Mouse (Mus musculus): ENCODE data around the gene Sh3pxd2a. TPM values are rescaled to one million over a fixed set of nuclear protein-coding genes. Genes with fewer than 3 reads are reported as not detected.

The Sh3pxd2a gene
- polyA plus RNA-seq, 1 experiment from 2014 or later, result 2.3 TPM

- 0 out of 2 replicates have a peak, but pooled peaks have one; percentile 52 for ATAC-seq (replicated peaks)
- no peaks in the 10 kb centered on the region for H3K27me3 ChIP-seq (replicated peaks)
- no peak overlapping the region for H3K4me2 ChIP-seq
- H3K9ac ChIP-seq, result peak overlapping the region; percentile 26; the same call in 1 of the 2 replicates
- peaks cover 19% of the 10 kb centered on the region for H3K4me1 ChIP-seq
- peak overlapping the region; percentile 69; the same call in 1 of the 2 replicates for H3K27ac ChIP-seq
- H3K4me3 ChIP-seq, result no peak overlapping the region
- H3K36me3 ChIP-seq (replicated peaks), result no peaks in the 10 kb centered on the region
- WGBS, result 35% methylated on average over 9 of the region's 9 CpGs
- no peaks in the 10 kb centered on the region for H3K9me3 ChIP-seq
These were observed 21.9 kb upstream of the Sh3pxd2a start for GRCm38 (mm10) chr19:47485997-47486566.

- peaks cover 19% of the 10 kb centered on the region for H3K4me1 ChIP-seq
- no peaks in the 10 kb centered on the region for H3K9me3 ChIP-seq
- ATAC-seq (replicated peaks), result peak; percentile 84
- no peak overlapping the region for H3K9ac ChIP-seq
- H3K27ac ChIP-seq, result 0 out of 2 replicates have a peak overlapping the region, but pooled peaks have one; percentile 13
- no peaks in the 10 kb centered on the region for H3K36me3 ChIP-seq (replicated peaks)
- H3K27me3 ChIP-seq (replicated peaks), result no peaks in the 10 kb centered on the region
- 79% methylated on average over 3 of the region's 3 CpGs for WGBS
- H3K4me3 ChIP-seq, result no peak overlapping the region
- H3K4me2 ChIP-seq, result no peak overlapping the region
These were observed 19.9 kb upstream of the Sh3pxd2a start for GRCm38 (mm10) chr19:47484110-47484509.

GRCm38 (mm10) chr19:47483346-47483745 is 19.1 kb upstream of the Sh3pxd2a start:
- H3K9me3 ChIP-seq, result no peaks in the 10 kb centered on the region
- H3K27me3 ChIP-seq (replicated peaks), result no peaks in the 10 kb centered on the region
- whole genome bisulfite sequencing, result 81% methylated on average over 3 of the region's 3 CpGs
- no peak overlapping the region for H3K27ac ChIP-seq
- H3K4me1 ChIP-seq, result peaks cover 19% of the 10 kb centered on the region
- H3K36me3 ChIP-seq (replicated peaks), result no peaks in the 10 kb centered on the region
- H3K4me2 ChIP-seq, result no peak overlapping the region
- no peak overlapping the region for H3K4me3 ChIP-seq
- H3K9ac ChIP-seq, result no peak overlapping the region
- ATAC-seq (replicated peaks), result no peak

GRCm38 (mm10) chr19:47473453-47473852 is 9.3 kb upstream of the Sh3pxd2a start:
- H3K27me3 ChIP-seq (replicated peaks), result no peaks in the 10 kb centered on the region
- no peak overlapping the region for H3K4me3 ChIP-seq
- no peak overlapping the region for H3K27ac ChIP-seq
- ATAC-seq (replicated peaks), result no peak
- H3K9me3 ChIP-seq, result no peaks in the 10 kb centered on the region
- peaks cover 9% of the 10 kb centered on the region for H3K4me1 ChIP-seq
- no peak overlapping the region for H3K9ac ChIP-seq
- WGBS, result 56% methylated on average over 3 of the region's 3 CpGs
- H3K4me2 ChIP-seq, result 0 out of 2 replicates have a peak overlapping the region, but pooled peaks have one; percentile 25
- no peaks in the 10 kb centered on the region for H3K36me3 ChIP-seq (replicated peaks)

GRCm38 (mm10) chr19:47472881-47473400 is 8.7 kb upstream of the Sh3pxd2a start:
- Histone ChIP-seq H3K4me3 (no peak overlapping the region), H3K27me3 (replicated peaks) (no peaks in the 10 kb centered on the region), H3K27ac (no peak overlapping the region), H3K9me3 (no peaks in the 10 kb centered on the region), H3K9ac (no peak overlapping the region), H3K36me3 (replicated peaks) (no peaks in the 10 kb centered on the region), H3K4me1 (peaks cover 9% of the 10 kb centered on the region), H3K4me2 (peak overlapping the region; percentile 25; the same call in 1 of the 2 replicates)
- ATAC-seq (replicated peaks), result peak; percentile 56; the same call in 1 of the 2 replicates
- WGBS, result 25% methylated on average over 15 of the region's 15 CpGs

- Histone ChIP-seq H3K4me3 (no peak overlapping the region), H3K27ac (no peak overlapping the region), H3K9me3 (no peaks in the 10 kb centered on the region), H3K27me3 (replicated peaks) (no peaks in the 10 kb centered on the region), H3K9ac (no peak overlapping the region), H3K36me3 (replicated peaks) (no peaks in the 10 kb centered on the region), H3K4me1 (peaks cover 9% of the 10 kb centered on the region), H3K4me2 (no peak overlapping the region)
- 84% methylated on average over 4 of the region's 4 CpGs for WGBS
- ATAC-seq (replicated peaks), result no peak
These were observed 7.6 kb upstream of the Sh3pxd2a start for GRCm38 (mm10) chr19:47471808-47472207.

GRCm38 (mm10) chr19:47468750-47469149 is 4.5 kb upstream of the Sh3pxd2a start:
- no peak overlapping the region for H3K27ac ChIP-seq
- no peaks in the 10 kb centered on the region for H3K36me3 ChIP-seq (replicated peaks)

GRCm38 (mm10) chr19:47466775-47467174 is 2.6 kb upstream of the Sh3pxd2a start:
- Histone ChIP-seq H3K4me2 (no peak overlapping the region), H3K4me1 (peaks cover 26% of the 10 kb centered on the region), H3K9me3 (no peaks in the 10 kb centered on the region), H3K27me3 (replicated peaks) (no peaks in the 10 kb centered on the region), H3K4me3 (no peak overlapping the region), H3K36me3 (replicated peaks) (no peaks in the 10 kb centered on the region), H3K27ac (no peak overlapping the region), H3K9ac (no peak overlapping the region)
- no peak for ATAC-seq (replicated peaks)
- 85% methylated on average over 8 of the region's 8 CpGs for WGBS

More at GRCm38 (mm10) chr19:47468750-47469149, 4.5 kb upstream of the Sh3pxd2a start:
- H3K9ac ChIP-seq, result no peak overlapping the region
- no peak overlapping the region for H3K4me3 ChIP-seq
- H3K27me3 ChIP-seq (replicated peaks), result no peaks in the 10 kb centered on the region
- H3K4me1 ChIP-seq, result peaks cover 18% of the 10 kb centered on the region
- ATAC-seq (replicated peaks), result no peak
- no peak overlapping the region for H3K4me2 ChIP-seq
- H3K9me3 ChIP-seq, result no peaks in the 10 kb centered on the region
- 80% methylated on average over 3 of the region's 3 CpGs for WGBS

- ATAC-seq (replicated peaks), result no peak
- Histone ChIP-seq H3K27me3 (replicated peaks) (no peaks in the 10 kb centered on the region), H3K4me3 (no peak overlapping the region), H3K36me3 (replicated peaks) (no peaks in the 10 kb centered on the region), H3K4me1 (peaks cover 31% of the 10 kb centered on the region), H3K4me2 (no peak overlapping the region), H3K27ac (no peak overlapping the region), H3K9ac (no peak overlapping the region), H3K9me3 (no peaks in the 10 kb centered on the region)
- 69% methylated on average over 9 of the region's 9 CpGs for WGBS
These were observed 1.3 kb upstream of the Sh3pxd2a start for GRCm38 (mm10) chr19:47465467-47465866.

- Histone ChIP-seq H3K4me2 (peak overlapping the region; percentile 82), H3K36me3 (replicated peaks) (no peaks in the 10 kb centered on the region), H3K4me1 (peaks cover 35% of the 10 kb centered on the region), H3K9ac (peak overlapping the region; percentile 56), H3K27ac (peak overlapping the region; percentile 71), H3K4me3 (peak overlapping the region; percentile 57), H3K9me3 (no peaks in the 10 kb centered on the region), H3K27me3 (replicated peaks) (no peaks in the 10 kb centered on the region)
- peak; percentile 73 for ATAC-seq (replicated peaks)
- WGBS, result under 1% methylated on average over 46 of the region's 46 CpGs
These were observed 431 bp downstream of the Sh3pxd2a start for GRCm38 (mm10) chr19:47463636-47464303.

- no peaks in the 10 kb centered on the region for H3K36me3 ChIP-seq (replicated peaks)
- H3K4me3 ChIP-seq, result peak overlapping the region; percentile 57
- H3K9me3 ChIP-seq, result no peaks in the 10 kb centered on the region
- peak overlapping the region; percentile 82 for H3K4me2 ChIP-seq
- peak; percentile 13; the same call in 1 of the 2 replicates for ATAC-seq (replicated peaks)
- H3K4me1 ChIP-seq, result peaks cover 35% of the 10 kb centered on the region
- WGBS, result under 1% methylated on average over 13 of the region's 13 CpGs
- no peak overlapping the region for H3K27ac ChIP-seq
- peak overlapping the region; percentile 56 for H3K9ac ChIP-seq
- no peaks in the 10 kb centered on the region for H3K27me3 ChIP-seq (replicated peaks)
These were observed 995 bp downstream of the Sh3pxd2a start for GRCm38 (mm10) chr19:47463206-47463605.

- Histone ChIP-seq H3K27ac (no peak overlapping the region), H3K4me1 (peaks cover 35% of the 10 kb centered on the region), H3K4me2 (peak overlapping the region; percentile 82), H3K9ac (no peak overlapping the region), H3K36me3 (replicated peaks) (no peaks in the 10 kb centered on the region), H3K4me3 (peak overlapping the region; percentile 57), H3K27me3 (replicated peaks) (no peaks in the 10 kb centered on the region), H3K9me3 (no peaks in the 10 kb centered on the region)
- no peak for ATAC-seq (replicated peaks)
- 13% methylated on average over 6 of the region's 6 CpGs for WGBS
These were observed 1.5 kb downstream of the Sh3pxd2a start for GRCm38 (mm10) chr19:47462725-47463124.
